Mouse (Mus musculus) hindbrain, embryonic 16.5 days (tissue): ENCODE results near the gene Ogn. TPM values are rescaled to one million over a fixed set of nuclear protein-coding genes. Genes with fewer than 3 reads are reported as not detected.

Experiments used
- ATAC-seq: fragments of 200-750 bp; cut with Nextera tagmentation; 2 replicates; pipeline ENCODE4 v1.8.0; 2017; ENCODE audit warnings: moderate TSS enrichment, moderate library complexity
- H3K27ac ChIP-seq: fragments of 300-500 bp; sonication (generic); 2 replicates; pipeline ENCODE4 v1.5.1; 2014; ENCODE audit warnings: low read depth, mild to moderate bottlenecking, control low read depth, low read length, moderate library complexity
- H3K27me3 ChIP-seq: fragments of 300-500 bp; sonication (generic); replicated peaks from 2 replicates; pipeline ENCODE4 v1.6.1; 2014; ENCODE audit warnings: low read length; ENCODE audit not compliant: control insufficient read depth, insufficient read depth
- H3K36me3 ChIP-seq: fragments of 300-500 bp; sonication (generic); 2 replicates; pipeline ENCODE4 v1.6.1; 2014; ENCODE audit warnings: mild to moderate bottlenecking, low read length, moderate library complexity, mixed read lengths; ENCODE audit not compliant: control insufficient read depth, insufficient read depth
- H3K4me1 ChIP-seq: fragments of 300-500 bp; sonication (generic); 2 replicates; pipeline ENCODE4 v1.6.1; 2014; ENCODE audit warnings: low read depth, low read length; ENCODE audit not compliant: control insufficient read depth, insufficient read depth
- H3K4me2 ChIP-seq: fragments of 300-500 bp; sonication (generic); 2 replicates; pipeline ENCODE4 v1.6.1; 2014; ENCODE audit warnings: mild to moderate bottlenecking, low read length, control low read depth, moderate library complexity
- H3K4me3 ChIP-seq: fragments of 300-500 bp; sonication (generic); 2 replicates; pipeline ENCODE4 v1.5.1; 2014; ENCODE audit warnings: mild to moderate bottlenecking, low read length, control low read depth, moderate library complexity
- H3K9ac ChIP-seq: fragments of 300-500 bp; sonication (generic); 2 replicates; pipeline ENCODE4 v1.6.1; 2014; ENCODE audit warnings: low read depth, mild to moderate bottlenecking, control low read depth, low read length, moderate library complexity
- H3K9me3 ChIP-seq: fragments of 300-500 bp; sonication (generic); 2 replicates; pipeline ENCODE4 v1.6.1; 2014; ENCODE audit warnings: mild to moderate bottlenecking, low read length, moderate library complexity; ENCODE audit not compliant: control insufficient read depth
- WGBS: fragments of 180-500 bp; shearing (Covaris S2); extraction: QIAGEN DNeasy Blood & Tissue Kit; methylation state at CpG from one replicate; pipeline ENCODE4 v1.1.7; 2014; 5-methylcytosine and 5-hydroxymethylcytosine counted together
- polyA plus RNA-seq: library from polyadenylated mRNA; unstranded; fragments of >200 nt; fragmentation: Nextera tagmentation; extraction: Ambion mirVana; gene quantifications from 2 replicates; pipeline ENCODE4 v1.2.1, GENCODE M21; 2015

Ogn gene
- polyA plus RNA-seq: 14.1 and 18.9 TPM in 2 replicates

GRCm38 (mm10) chr13:49607714-49608113 lies at the start of gene Ogn:
TSS of gene Ogn (plus strand) at chr13:49608046.
- ATAC-seq: no peak
- H3K4me1 ChIP-seq: no peaks in the 10 kb centered on the region
- no peaks in the 10 kb centered on the region for H3K9me3 ChIP-seq
- WGBS: 78% methylated on average over 4 of the region's 4 CpGs
- no peaks in the 10 kb centered on the region for H3K36me3 ChIP-seq
- H3K4me3 ChIP-seq: no peak within 1 kb of the TSS
- no peaks in the 10 kb centered on the region for H3K27me3 ChIP-seq
- H3K4me2 ChIP-seq: no peak within 1 kb of the TSS
- H3K27ac ChIP-seq: no peak within 1 kb of the TSS
- no peak within 1 kb of the TSS for H3K9ac ChIP-seq

GRCm38 (mm10) chr13:49559185-49559584 lies 48.7 kb upstream of the Ogn start:
- Histone ChIP-seq H3K9ac (no peak overlapping the region), H3K27me3 (no peaks in the 10 kb centered on the region), H3K4me1 (no peaks in the 10 kb centered on the region), H3K36me3 (no peaks in the 10 kb centered on the region), H3K4me3 (no peak overlapping the region), H3K27ac (no peak overlapping the region), H3K4me2 (no peak overlapping the region), H3K9me3 (no peaks in the 10 kb centered on the region)
- 0 out of 2 replicates have a peak, but pooled peaks have one; percentile 42 for ATAC-seq
- 32% methylated on average over 2 of the region's 2 CpGs for WGBS

- Histone ChIP-seq H3K4me3 (no peak overlapping the region), H3K9me3 (no peaks in the 10 kb centered on the region), H3K27me3 (no peaks in the 10 kb centered on the region), H3K4me1 (no peaks in the 10 kb centered on the region), H3K36me3 (no peaks in the 10 kb centered on the region), H3K9ac (no peak overlapping the region), H3K27ac (no peak overlapping the region), H3K4me2 (no peak overlapping the region)
- ATAC-seq: no peak
- 59% methylated on average over 2 of the region's 2 CpGs for WGBS
Measured at GRCm38 (mm10) chr13:49560886-49561285, 47.0 kb upstream of the Ogn start.

DNA sequence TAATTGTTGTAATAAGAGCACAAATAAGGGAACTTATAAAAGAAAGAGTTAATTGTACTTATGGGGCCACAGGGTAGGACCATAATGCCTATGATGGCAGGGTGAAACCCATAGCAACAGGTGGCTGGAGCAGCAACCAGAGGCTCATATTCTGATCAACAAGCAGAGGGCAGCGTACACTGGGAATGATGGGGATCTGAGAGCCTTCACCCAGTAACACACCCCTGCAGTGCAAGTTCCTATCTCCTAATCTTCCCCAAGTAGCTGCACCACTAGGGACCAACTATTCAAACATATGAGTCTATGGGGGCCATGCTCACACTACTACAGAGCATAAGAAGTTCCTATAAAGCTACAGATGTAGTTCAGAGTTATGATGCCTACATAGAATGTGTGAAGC lies 43.5 kb upstream of the Ogn start:
- no peak overlapping the region for H3K4me3 ChIP-seq
- no peaks in the 10 kb centered on the region for H3K27me3 ChIP-seq
- H3K9me3 ChIP-seq: no peaks in the 10 kb centered on the region
- H3K4me1 ChIP-seq: no peaks in the 10 kb centered on the region
- H3K9ac ChIP-seq: no peak overlapping the region
- no peak overlapping the region for H3K27ac ChIP-seq
- WGBS: 81% methylated on average over 1 of the region's 1 CpGs
- no peaks in the 10 kb centered on the region for H3K36me3 ChIP-seq
- H3K4me2 ChIP-seq: no peak overlapping the region
- no peak for ATAC-seq

GRCm38 (mm10) chr13:49570371-49570770 lies 37.5 kb upstream of the Ogn start:
- ATAC-seq: no peak
- Histone ChIP-seq H3K36me3 (no peaks in the 10 kb centered on the region), H3K4me1 (no peaks in the 10 kb centered on the region), H3K4me2 (no peak overlapping the region), H3K27me3 (no peaks in the 10 kb centered on the region), H3K9me3 (no peaks in the 10 kb centered on the region), H3K4me3 (no peak overlapping the region), H3K9ac (no peak overlapping the region), H3K27ac (no peak overlapping the region)
- WGBS: 74% methylated on average over 3 of the region's 3 CpGs

- Histone ChIP-seq H3K9me3 (no peaks in the 10 kb centered on the region), H3K27ac (no peak overlapping the region), H3K4me2 (no peak overlapping the region), H3K9ac (no peak overlapping the region), H3K4me1 (no peaks in the 10 kb centered on the region), H3K27me3 (no peaks in the 10 kb centered on the region), H3K36me3 (no peaks in the 10 kb centered on the region), H3K4me3 (no peak overlapping the region)
- WGBS: 97% methylated on average over 2 of the region's 2 CpGs
- ATAC-seq: no peak
Measured at GRCm38 (mm10) chr13:49571418-49571817, 36.4 kb upstream of the Ogn start.

DNA sequence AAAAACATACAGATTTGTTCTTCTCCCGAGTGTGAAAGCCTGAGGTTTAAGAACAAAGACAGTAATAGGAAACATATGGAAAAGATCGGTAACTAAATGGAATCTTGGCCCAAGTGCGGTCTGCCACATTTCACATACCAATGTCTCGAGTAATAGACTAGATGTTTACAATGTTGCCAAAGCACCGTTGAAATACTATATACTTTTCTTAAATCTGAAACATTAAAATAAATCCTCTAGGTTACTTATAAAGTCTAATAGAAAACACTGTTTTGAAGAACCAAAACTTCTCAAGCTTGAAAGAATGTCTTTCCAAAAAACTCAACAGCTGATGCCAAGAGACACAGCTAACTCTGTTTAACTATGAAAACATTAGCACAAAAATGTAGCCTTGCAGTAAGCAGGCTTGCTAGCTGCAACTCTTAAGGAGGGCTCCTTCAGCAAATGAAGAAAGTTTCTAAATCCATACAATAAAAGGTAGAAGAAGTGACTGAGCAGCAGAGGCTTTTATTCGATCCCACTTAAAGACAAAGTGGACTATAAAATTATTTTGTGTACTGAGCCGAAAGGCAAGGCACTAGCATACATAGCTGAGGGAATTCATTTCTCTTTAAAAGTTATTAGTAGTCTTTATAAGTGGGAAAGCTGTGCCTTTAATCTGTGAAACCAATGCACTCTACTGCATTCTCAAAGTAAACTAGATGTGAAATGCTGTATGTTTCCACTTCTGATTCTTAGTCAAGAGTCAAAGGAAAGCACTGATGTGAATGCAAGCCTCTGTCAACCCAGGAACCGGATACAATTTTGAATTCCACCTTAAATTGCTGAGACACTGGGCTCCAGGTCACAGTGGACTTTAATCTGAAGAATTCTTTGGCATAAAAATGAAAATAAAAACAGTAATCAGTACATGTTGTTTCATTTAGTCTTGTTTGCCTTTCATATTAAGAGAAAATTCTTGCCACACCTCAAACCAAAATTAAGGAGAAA lies 26.0 kb upstream of the Ogn start, which contains the start of gene Omd:
TSS of gene Omd (plus strand) at position 922 of the 990 bp plus-strand sequence.
- WGBS: 83% methylated on average over 8 of the region's 8 CpGs
- Histone ChIP-seq H3K4me2 (no peak within 1 kb of the TSS), H3K4me1 (no peaks in the 10 kb centered on the region), H3K27ac (no peak within 1 kb of the TSS), H3K36me3 (no peaks in the 10 kb centered on the region), H3K4me3 (no peak within 1 kb of the TSS), H3K9ac (no peak within 1 kb of the TSS), H3K9me3 (no peaks in the 10 kb centered on the region), H3K27me3 (no peaks in the 10 kb centered on the region)
- ATAC-seq: no peak

- Histone ChIP-seq H3K9ac (no peak overlapping the region), H3K27me3 (no peaks in the 10 kb centered on the region), H3K4me3 (no peak overlapping the region), H3K9me3 (no peaks in the 10 kb centered on the region), H3K27ac (no peak overlapping the region), H3K4me2 (no peak overlapping the region), H3K36me3 (no peaks in the 10 kb centered on the region), H3K4me1 (no peaks in the 10 kb centered on the region)
- no peak for ATAC-seq
Measured at GRCm38 (mm10) chr13:49583859-49584258, 24.0 kb upstream of the Ogn start.

DNA sequence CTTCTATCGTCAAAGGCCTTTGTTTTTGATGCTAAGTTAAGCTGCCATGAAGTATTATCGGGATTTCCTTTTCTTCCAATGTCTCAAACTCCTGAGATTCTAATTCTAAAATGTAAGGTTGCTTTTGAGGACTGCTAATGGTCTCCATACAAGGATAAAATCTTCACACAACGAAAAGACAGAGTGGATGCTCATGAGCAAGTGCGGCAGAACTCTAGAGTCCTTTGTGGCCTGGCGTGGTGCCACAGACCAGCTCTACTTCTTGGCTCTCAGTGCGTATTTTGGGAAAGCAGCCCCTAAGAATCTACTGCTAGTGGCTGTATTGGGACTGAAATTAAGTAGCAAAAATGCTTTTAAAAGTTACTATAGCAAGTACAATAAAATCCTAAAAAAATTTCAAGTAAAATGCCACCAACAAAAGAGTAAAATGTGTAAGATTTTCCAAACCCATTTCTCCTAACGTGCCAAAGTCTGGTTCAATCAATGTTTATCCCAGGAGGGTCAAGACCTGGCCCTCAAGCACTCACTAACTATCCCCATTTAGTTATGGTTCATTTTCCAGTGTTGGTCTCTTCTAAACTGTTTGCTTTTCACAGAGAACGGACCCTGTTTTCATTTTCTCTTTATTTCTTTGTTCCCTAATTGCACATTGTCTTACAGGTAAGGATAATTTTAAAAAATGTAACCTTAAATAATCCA lies 23.4 kb upstream of the Ogn start:
- H3K36me3 ChIP-seq: no peaks in the 10 kb centered on the region
- H3K27me3 ChIP-seq: no peaks in the 10 kb centered on the region
- 79% methylated on average over 8 of the region's 8 CpGs for WGBS
- no peak for ATAC-seq
- H3K27ac ChIP-seq: no peak overlapping the region
- H3K4me2 ChIP-seq: no peak overlapping the region
- H3K4me3 ChIP-seq: no peak overlapping the region
- H3K9ac ChIP-seq: no peak overlapping the region
- no peaks in the 10 kb centered on the region for H3K9me3 ChIP-seq
- H3K4me1 ChIP-seq: no peaks in the 10 kb centered on the region
